Mouse (Mus musculus) myocyte (in vitro differentiated cells): ENCODE measurements around the gene Abcb6. TPM values are rescaled to one million over a fixed set of nuclear protein-coding genes. Genes with fewer than 3 reads are reported as not detected.
A peak's percentile ranks its signal among the peaks of the same experiment; 100 is the strongest.

Source experiments
- H3K27me3 ChIP-seq: one replicate; pipeline ENCODE4 v1.6.1; 2011; ENCODE audit not compliant: control insufficient read depth, insufficient read depth, insufficient read length
- H3K36me3 ChIP-seq: one replicate; pipeline ENCODE4 v1.6.1; 2011; ENCODE audit not compliant: control insufficient read depth, insufficient read depth
- H3K4me2 ChIP-seq: one replicate; pipeline ENCODE4 v1.6.1; 2011; ENCODE audit warnings: low read depth, control low read depth
- H3K4me3 ChIP-seq: one replicate; pipeline ENCODE4 v1.5.1; 2011; ENCODE audit warnings: mild to moderate bottlenecking, control low read depth, moderate library complexity
- H3K79me2 ChIP-seq: one replicate; pipeline ENCODE4 v1.6.1; 2011; ENCODE audit not compliant: control insufficient read depth, insufficient read depth
- H3ac ChIP-seq: one replicate; pipeline ENCODE4 v1.6.1; 2011; ENCODE audit not compliant: control insufficient read depth, insufficient read length
- CEBPB ChIP-seq: IDR thresholded peaks from 2 replicates; pipeline ENCODE4 v1.6.1; 2011; ENCODE audit warnings: mild to moderate bottlenecking, moderate library complexity; ENCODE audit not compliant: poor library complexity, insufficient read depth, severe bottlenecking
- E2F4 ChIP-seq: IDR thresholded peaks from one replicate; pipeline ENCODE4 v1.6.1; 2011; ENCODE audit warnings: mild to moderate bottlenecking, control low read depth, moderate library complexity; ENCODE audit not compliant: insufficient read depth
- MAX ChIP-seq: IDR thresholded peaks from one replicate; pipeline ENCODE4 v1.6.1; 2011; ENCODE audit warnings: low read depth, mild to moderate bottlenecking, control low read depth
- MYOD1 ChIP-seq, 3 experiments: IDR thresholded peaks; one replicate each; pipeline ENCODE4 v1.6.1; 2011; ENCODE audit warnings: control low read depth in 2 of 3, low read depth in 2 of 3, mild to moderate bottlenecking in 2 of 3, moderate library complexity in 1 of 3; ENCODE audit not compliant: insufficient read length in 2 of 3, control insufficient read depth in 1 of 3
- MYOG ChIP-seq, 3 experiments: IDR thresholded peaks; one replicate each; pipeline ENCODE4 v1.6.1; 2011; ENCODE audit warnings: control low read depth in 2 of 3, low read depth in 2 of 3, mild to moderate bottlenecking in 2 of 3; ENCODE audit not compliant: insufficient read length in 2 of 3, control insufficient read depth in 1 of 3, insufficient read depth in 1 of 3
- POLR2A ChIP-seq: IDR thresholded peaks from one replicate; pipeline ENCODE4 v1.6.1; 2011; ENCODE audit warnings: low read depth, mild to moderate bottlenecking, control low read depth, moderate library complexity; ENCODE audit not compliant: insufficient read length
- POLR2AphosphoS2 ChIP-seq: IDR thresholded peaks from one replicate; pipeline ENCODE4 v1.6.1; 2011; ENCODE audit warnings: low read depth, control low read depth; ENCODE audit not compliant: insufficient read length
- REST ChIP-seq: IDR thresholded peaks from one replicate; pipeline ENCODE4 v1.6.1; 2011; ENCODE audit warnings: mild to moderate bottlenecking, control low read depth, moderate library complexity; ENCODE audit not compliant: insufficient read depth, insufficient read length
- SRF ChIP-seq: IDR thresholded peaks from one replicate; pipeline ENCODE4 v1.6.1; 2011; ENCODE audit warnings: low read depth; ENCODE audit not compliant: control insufficient read depth, insufficient read length
- TCF12 ChIP-seq: IDR thresholded peaks from one replicate; pipeline ENCODE4 v1.6.1; 2011; ENCODE audit warnings: mild to moderate bottlenecking, control low read depth; ENCODE audit not compliant: poor library complexity, insufficient read depth, severe bottlenecking
- TCF3 ChIP-seq: IDR thresholded peaks from one replicate; pipeline ENCODE4 v1.6.1; 2011; ENCODE audit warnings: low read depth, control low read depth; ENCODE audit not compliant: insufficient read length
- USF1 ChIP-seq: IDR thresholded peaks from one replicate; pipeline ENCODE4 v1.6.1; 2011; ENCODE audit warnings: low read depth, mild to moderate bottlenecking, control low read depth, moderate library complexity
- polyA plus RNA-seq: library from polyadenylated mRNA; unstranded; fragments of >200 nt; fragmentation: generic; extraction: Trizol; gene quantifications from one replicate; pipeline ENCODE4 v1.2.1, GENCODE M21; 2012; ENCODE audit warnings: missing spikeins

Gene Abcb6
- polyA plus RNA-seq, 1 experiment: 61.4 TPM

- no peaks in the 10 kb centered on the region for H3K79me2 ChIP-seq
- peaks cover 7% of the 10 kb centered on the region for H3K36me3 ChIP-seq
- H3K27me3 ChIP-seq: no peaks in the 10 kb centered on the region
- TF ChIP-seq MYOD1 (IDR thresholded peaks at IDR 0.05; ENCODE audit: control insufficient read depth in 1 of 3, insufficient read length in 2 of 3, low read depth in 2 of 3): no peak
- no peak for TF ChIP-seq USF1
- no peak for TF ChIP-seq MYOG (IDR thresholded peaks at IDR 0.05; ENCODE audit: control insufficient read depth in 1 of 3, insufficient read depth in 1 of 3, insufficient read length in 2 of 3, low read depth in 2 of 3)
- TF ChIP-seq SRF: no peak
- no peak for TF ChIP-seq MAX
- no peak for TF ChIP-seq POLR2AphosphoS2
- no peak for TF ChIP-seq POLR2A
- TF ChIP-seq TCF3: no peak
- no peak for TF ChIP-seq TCF12
- TF ChIP-seq CEBPB: no peak
- no peak for TF ChIP-seq REST
- TF ChIP-seq E2F4: no peak
- no peak overlapping the region for H3ac ChIP-seq
- no peak overlapping the region for H3K4me2 ChIP-seq
- no peak overlapping the region for H3K4me3 ChIP-seq
Measured at GRCm38 (mm10) chr1:75185495-75185894, 5.3 kb upstream of the Abcb6 start.

- H3K79me2 ChIP-seq: no peaks in the 10 kb centered on the region
- TF ChIP-seq SRF: no peak
- no peak for TF ChIP-seq TCF12
- no peak for TF ChIP-seq TCF3
- TF ChIP-seq MAX: no peak
- no peak for TF ChIP-seq USF1
- no peak for TF ChIP-seq POLR2A
- no peak for TF ChIP-seq POLR2AphosphoS2
- no peak for TF ChIP-seq MYOD1 (IDR thresholded peaks at IDR 0.05; ENCODE audit: control insufficient read depth in 1 of 3, insufficient read length in 2 of 3, low read depth in 2 of 3)
- no peak for TF ChIP-seq REST
- TF ChIP-seq MYOG (IDR thresholded peaks at IDR 0.05; ENCODE audit: control insufficient read depth in 1 of 3, insufficient read depth in 1 of 3, insufficient read length in 2 of 3, low read depth in 2 of 3): no peak
- no peak for TF ChIP-seq E2F4
- no peak overlapping the region for H3K4me3 ChIP-seq
- no peaks in the 10 kb centered on the region for H3K27me3 ChIP-seq
- no peak overlapping the region for H3ac ChIP-seq
- peaks cover 6% of the 10 kb centered on the region for H3K36me3 ChIP-seq
- H3K4me2 ChIP-seq: no peak overlapping the region
Measured at GRCm38 (mm10) chr1:75182160-75182559, 2.0 kb upstream of the Abcb6 start.

DNA sequence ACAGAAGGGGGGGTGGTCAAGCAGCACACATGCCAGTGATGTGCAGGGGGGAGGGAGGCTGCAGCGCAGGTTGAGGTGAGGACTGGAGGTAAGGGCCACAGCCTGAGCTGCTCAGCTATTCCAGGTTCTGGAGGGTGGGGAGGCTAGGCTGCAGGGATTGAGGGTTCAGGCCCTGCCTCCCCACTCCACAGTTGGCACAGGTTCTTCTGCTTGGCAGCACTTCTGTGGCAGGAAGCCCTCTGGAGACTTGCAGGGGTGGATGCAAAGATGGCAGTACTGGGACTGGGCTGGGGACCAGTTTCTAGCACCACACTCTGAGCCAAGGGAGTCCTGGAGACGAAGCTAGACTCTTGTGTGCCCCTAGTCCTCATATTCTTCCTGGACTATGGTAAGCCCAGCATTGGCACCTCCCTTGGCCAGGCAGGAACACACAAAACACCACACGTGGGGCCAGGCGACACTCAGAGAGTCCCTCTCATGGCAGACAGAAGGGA lies 1.2 kb upstream of the Abcb6 start:
- Histone ChIP-seq H3K79me2 (no peaks in the 10 kb centered on the region), H3K4me3 (no peak overlapping the region), H3ac (no peak overlapping the region), H3K4me2 (no peak overlapping the region), H3K36me3 (peaks cover 4% of the 10 kb centered on the region), H3K27me3 (no peaks in the 10 kb centered on the region)
- TF ChIP-seq TCF12 (no peak), POLR2AphosphoS2 (no peak), POLR2A (no peak), MAX (no peak), SRF (no peak)

DNA sequence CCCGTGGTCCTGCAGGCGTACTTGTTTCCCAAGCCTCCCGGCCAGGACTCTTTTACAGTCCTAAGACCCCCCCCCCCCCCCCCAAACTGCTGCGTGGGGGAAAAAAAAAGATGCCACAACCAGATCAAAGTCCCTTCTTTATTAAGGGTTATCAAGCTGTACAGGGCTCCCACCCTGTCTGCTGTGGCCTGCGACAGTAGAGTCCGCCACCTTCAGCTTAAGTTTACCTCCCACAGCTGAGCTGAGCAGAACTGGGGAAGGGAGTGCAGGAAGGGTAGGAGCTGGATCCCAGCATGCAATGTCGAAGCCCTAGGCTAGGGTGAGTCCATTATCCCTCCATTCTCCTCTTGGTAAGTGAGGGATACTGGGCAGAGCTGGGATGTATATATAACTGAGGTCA lies 549 bp upstream of the Abcb6 start:
- TF ChIP-seq MAX: no peak
- no peak for TF ChIP-seq MYOG (IDR thresholded peaks at IDR 0.05; ENCODE audit: control insufficient read depth in 1 of 3, insufficient read depth in 1 of 3, insufficient read length in 2 of 3, low read depth in 2 of 3)
- peak overlapping the region; percentile 42 for H3K4me3 ChIP-seq

DNA sequence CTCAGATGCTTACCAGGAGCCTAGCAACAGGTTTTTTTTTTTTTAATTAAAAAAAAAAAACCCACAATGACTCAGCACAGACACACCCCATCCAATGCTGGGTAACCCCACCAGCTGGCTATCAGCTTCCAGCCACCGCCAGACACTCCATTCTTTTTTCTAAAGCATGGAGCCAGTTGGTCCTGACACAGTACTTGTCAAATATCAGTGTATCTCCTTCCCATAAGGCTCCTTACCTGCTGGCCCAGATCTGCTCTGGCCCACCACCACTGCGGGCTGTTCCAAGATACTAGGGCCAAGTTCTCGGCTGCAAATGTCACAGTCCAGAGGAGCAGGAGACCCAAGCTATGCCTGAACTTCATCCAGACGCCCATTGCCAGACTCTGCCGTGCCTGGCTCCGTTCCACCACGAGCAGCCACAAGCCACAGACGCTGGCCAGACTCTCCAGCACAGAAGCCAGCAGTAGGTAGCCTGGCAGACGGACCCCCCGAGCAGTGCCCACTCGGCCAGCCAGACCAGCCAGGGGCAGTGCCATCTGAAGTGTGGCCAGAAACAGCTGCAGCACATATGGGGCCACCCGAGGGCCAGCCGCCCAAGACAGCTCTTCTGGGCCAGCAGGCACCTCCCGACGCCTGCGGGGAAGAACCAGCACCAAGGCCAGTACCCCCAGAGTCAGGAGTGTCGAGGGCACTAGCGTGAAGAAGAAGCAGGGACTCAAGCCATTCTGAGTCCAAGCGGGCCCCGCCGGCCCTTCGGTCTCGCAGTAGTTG lies 673 bp downstream of the Abcb6 start:
- Histone ChIP-seq H3K79me2 (no peaks in the 10 kb centered on the region), H3ac (peak overlapping the region; percentile 45), H3K27me3 (no peaks in the 10 kb centered on the region), H3K4me2 (peak overlapping the region; percentile 80), H3K36me3 (peaks cover 4% of the 10 kb centered on the region), H3K4me3 (peak overlapping the region; percentile 42)
- TF ChIP-seq POLR2A (no peak), MYOG (IDR thresholded peaks at IDR 0.05; ENCODE audit: control insufficient read depth in 1 of 3, insufficient read depth in 1 of 3, insufficient read length in 2 of 3, low read depth in 2 of 3) (peak in 2 of 3 experiments; percentile 88 to 90), SRF (no peak), TCF12 (no peak), POLR2AphosphoS2 (no peak), REST (peak; percentile 63), MYOD1 (IDR thresholded peaks at IDR 0.05; ENCODE audit: control insufficient read depth in 1 of 3, insufficient read length in 2 of 3, low read depth in 2 of 3) (peak in 2 of 3 experiments; percentile 78 to 82), CEBPB (no peak), E2F4 (no peak), TCF3 (peak; percentile 42), USF1 (no peak), MAX (no peak)

More for the DNA sequence above, 549 bp upstream of the Abcb6 start:
- no peaks in the 10 kb centered on the region for H3K27me3 ChIP-seq
- H3ac ChIP-seq: peak overlapping the region; percentile 45
- H3K79me2 ChIP-seq: no peaks in the 10 kb centered on the region
- peak overlapping the region; percentile 80 for H3K4me2 ChIP-seq
- peaks cover 4% of the 10 kb centered on the region for H3K36me3 ChIP-seq
